Mouse (Mus musculus): ENCODE results near the gene A930018P22Rik.
"Not testable (repeated sequence)": the region's sequence is repeated elsewhere in the genome, so short reads cannot be mapped to it uniquely, and the experiment has no call there.

GRCm38 (mm10) chr2:104084027-104084426, 38.5 kb upstream of the A930018P22Rik start:
- not testable (repeated sequence) for TF ChIP-seq CTCF, EP300 (IDR thresholded peaks at IDR 0.05; ENCODE audit: low read depth)

All from heart, postnatal 0 days (tissue).